Mouse (Mus musculus) limb, embryonic 12.5 days (tissue): ENCODE results near the gene Sept10. TPM values are rescaled to one million over a fixed set of nuclear protein-coding genes. Genes with fewer than 3 reads are reported as not detected.
A peak's percentile ranks its signal among the peaks of the same experiment; 100 is the strongest.

Experiments used
- ATAC-seq: fragments of 200-750 bp; cut with Nextera tagmentation; 2 replicates; pipeline ENCODE4 v1.8.0; 2017; ENCODE audit warnings: low read depth, moderate TSS enrichment; ENCODE audit not compliant: insufficient number of reproducible peaks, insufficient read depth, low FRiP score, low TSS enrichment
- H3K27ac ChIP-seq: fragments of 300-500 bp; sonication (generic); 2 replicates; pipeline ENCODE4 v1.5.1; 2016; ENCODE audit warnings: mild to moderate bottlenecking, moderate library complexity
- H3K27me3 ChIP-seq: fragments of 300-500 bp; sonication (generic); 2 replicates; pipeline ENCODE4 v1.6.1; 2016; ENCODE audit warnings: mild to moderate bottlenecking, moderate library complexity
- H3K36me3 ChIP-seq: fragments of 300-500 bp; sonication (generic); 2 replicates; pipeline ENCODE4 v1.6.1; 2016; ENCODE audit warnings: mild to moderate bottlenecking, moderate library complexity
- H3K4me1 ChIP-seq: fragments of 300-500 bp; sonication (generic); replicated peaks from 2 replicates; pipeline ENCODE4 v1.6.1; 2016
- H3K4me2 ChIP-seq: fragments of 300-500 bp; sonication (generic); 2 replicates; pipeline ENCODE4 v1.6.1; 2016; ENCODE audit warnings: mild to moderate bottlenecking, moderate library complexity
- H3K4me3 ChIP-seq: fragments of 300-500 bp; sonication (generic); replicated peaks from 2 replicates; pipeline ENCODE4 v1.5.1; 2016; ENCODE audit warnings: mild to moderate bottlenecking
- H3K9ac ChIP-seq: fragments of 300-500 bp; sonication (generic); replicated peaks from 2 replicates; pipeline ENCODE4 v1.6.1; 2016; ENCODE audit warnings: mild to moderate bottlenecking, moderate library complexity
- H3K9me3 ChIP-seq: fragments of 300-500 bp; sonication (generic); 2 replicates; pipeline ENCODE4 v1.6.1; 2016; ENCODE audit warnings: mild to moderate bottlenecking, moderate library complexity
- WGBS: fragments of 180-500 bp; shearing (Covaris S2); methylation state at CpG from one replicate; pipeline ENCODE4 v1.1.7; 2016; 5-methylcytosine and 5-hydroxymethylcytosine counted together
- polyA plus RNA-seq: library from polyadenylated mRNA; unstranded; fragments of >200 nt; fragmentation: Nextera tagmentation; extraction: Ambion mirVana; gene quantifications from 2 replicates; pipeline ENCODE4 v1.2.1, GENCODE M21; 2016

Sept10 gene
- 42.3 and 45.0 TPM in 2 replicates for polyA plus RNA-seq

DNA sequence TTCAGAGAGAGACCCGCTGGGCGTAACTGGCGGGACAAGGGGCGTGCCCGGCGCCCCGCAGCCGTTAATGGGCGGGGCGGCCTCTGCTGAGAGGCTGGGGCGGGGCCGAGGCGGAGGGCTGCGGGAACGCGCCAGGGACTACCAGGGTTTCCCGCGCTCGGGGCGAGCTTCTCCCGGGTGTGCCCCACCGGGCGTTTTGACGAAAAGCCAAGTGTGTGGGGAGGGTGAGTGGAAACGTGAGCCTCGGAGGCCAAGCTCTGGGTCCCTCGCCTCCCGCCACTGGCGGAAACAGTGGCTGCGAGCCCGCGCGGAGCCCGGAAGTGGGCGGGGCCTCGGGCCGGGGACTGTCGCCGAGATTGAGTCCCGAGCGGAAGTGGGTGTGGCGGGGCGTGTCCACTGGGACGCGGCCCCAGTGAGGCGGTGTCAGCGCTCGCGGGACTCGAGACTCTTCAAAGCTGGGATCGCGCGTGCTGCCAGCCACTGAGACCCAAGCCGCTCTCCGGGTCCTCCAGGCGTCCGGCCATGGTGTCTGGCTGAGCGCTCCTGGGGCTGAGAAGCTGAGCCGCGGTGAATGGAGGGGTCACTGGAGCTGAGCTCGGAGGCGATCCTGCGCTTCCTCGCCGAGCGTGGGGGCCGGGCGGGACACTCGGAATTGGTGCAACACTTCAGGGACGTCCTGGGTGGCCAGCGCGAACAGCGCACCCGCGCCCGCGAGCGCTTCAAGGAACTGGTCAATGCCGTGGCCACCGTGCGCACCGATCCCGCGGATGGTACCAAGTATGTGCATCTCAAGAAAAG, at the start of gene Sept10, which contains the start of gene Sowahc:
Sept10 (minus strand) TSS at position 375 of the 798 bp plus-strand sequence.
Sowahc (plus strand) TSS at position 481 of the 798 bp plus-strand sequence.
- peak within 1 kb of the TSS; percentile 77 for H3K9ac ChIP-seq
- no peaks in the 10 kb centered on the region for H3K36me3 ChIP-seq
- under 1% methylated on average over 83 of the region's 84 CpGs for WGBS
- peak; percentile 93 for ATAC-seq
- 0 out of 2 replicates have a peak, but pooled peaks cover 7% of the 10 kb centered on the region for H3K27me3 ChIP-seq
- H3K27ac ChIP-seq: peak within 1 kb of the TSS; percentile 97
- H3K4me1 ChIP-seq: peaks cover 23% of the 10 kb centered on the region
- peak within 1 kb of the TSS; percentile 69 for H3K4me3 ChIP-seq
- H3K9me3 ChIP-seq: no peaks in the 10 kb centered on the region
- peak within 1 kb of the TSS; percentile 99 for H3K4me2 ChIP-seq

DNA sequence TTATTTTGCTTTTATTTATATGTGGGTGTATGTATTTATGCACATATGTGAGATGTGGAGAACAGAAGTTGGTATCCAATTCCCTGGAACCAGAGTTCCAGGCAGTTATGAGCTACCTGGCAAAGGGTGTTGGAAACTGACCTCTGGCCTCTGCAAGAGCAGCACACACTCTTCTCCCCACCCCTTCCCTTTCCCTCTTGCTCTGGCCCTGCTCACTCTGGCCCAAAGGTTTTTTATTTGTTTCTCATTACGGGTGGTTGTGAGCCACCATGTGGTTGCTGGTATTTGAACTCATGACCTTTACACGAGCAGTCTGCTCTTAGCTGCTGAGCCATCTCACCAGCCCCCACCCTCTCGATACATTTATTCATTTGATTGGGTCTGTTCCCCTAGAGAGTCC, 47.1 kb upstream of the Sept10 start:
- Histone ChIP-seq H3K27me3 (no peaks in the 10 kb centered on the region; the same call in 1 of the 2 replicates), H3K4me2 (no peak overlapping the region), H3K4me3 (no peak overlapping the region), H3K4me1 (peaks cover 13% of the 10 kb centered on the region), H3K36me3 (no peaks in the 10 kb centered on the region), H3K9me3 (no peaks in the 10 kb centered on the region), H3K9ac (no peak overlapping the region), H3K27ac (no peak overlapping the region)
- 14% methylated on average over 3 of the region's 3 CpGs for WGBS
- ATAC-seq: no peak

DNA sequence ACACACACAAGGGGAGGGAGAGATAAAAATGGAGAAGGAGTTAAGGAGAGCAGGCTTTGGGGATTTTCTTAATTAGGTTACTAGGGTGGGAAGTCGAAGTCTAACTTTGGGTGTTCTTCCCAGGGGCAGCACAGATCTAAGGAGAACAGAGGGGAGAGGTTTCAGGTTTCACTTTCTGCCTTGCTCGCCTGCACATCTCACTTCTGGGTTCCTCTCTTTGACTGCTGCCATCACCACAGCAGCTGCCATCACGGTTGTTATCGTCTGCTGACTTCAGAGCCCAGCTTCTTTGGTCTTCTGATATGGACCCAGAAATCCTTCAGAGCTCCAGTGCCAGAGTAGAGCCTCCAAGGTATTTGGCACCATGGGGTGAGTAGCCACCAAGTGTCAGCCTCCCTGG, 46.5 kb upstream of the Sept10 start:
- Histone ChIP-seq H3K27ac (no peak overlapping the region), H3K9me3 (no peaks in the 10 kb centered on the region), H3K27me3 (no peaks in the 10 kb centered on the region; the same call in 1 of the 2 replicates), H3K9ac (no peak overlapping the region), H3K4me2 (no peak overlapping the region), H3K36me3 (no peaks in the 10 kb centered on the region), H3K4me1 (peaks cover 13% of the 10 kb centered on the region), H3K4me3 (no peak overlapping the region)
- WGBS: 29% methylated on average over 4 of the region's 4 CpGs
- ATAC-seq: no peak

DNA sequence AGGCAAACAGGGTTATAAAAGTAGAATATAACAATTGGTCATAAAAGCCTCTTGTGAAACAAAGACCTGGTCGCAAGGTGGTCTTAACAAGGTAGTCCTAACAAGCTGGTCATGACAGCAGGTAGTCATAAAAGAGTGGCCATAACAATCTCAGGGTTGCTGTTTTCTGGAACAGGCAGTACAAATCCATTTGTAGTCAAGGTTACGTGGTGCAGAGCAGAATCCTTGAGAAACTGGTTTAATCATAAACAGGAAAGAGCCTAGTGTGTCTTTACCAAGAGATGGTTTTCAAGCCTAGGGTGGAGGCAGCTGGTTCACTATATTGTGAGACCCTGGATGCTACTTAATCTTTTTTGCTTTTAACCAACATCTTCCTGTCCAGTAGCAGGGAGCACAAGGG, 45.6 kb upstream of the Sept10 start:
- WGBS: 36% methylated on average over 2 of the region's 2 CpGs
- Histone ChIP-seq H3K27me3 (no peaks in the 10 kb centered on the region; the same call in 1 of the 2 replicates), H3K9ac (no peak overlapping the region), H3K9me3 (no peaks in the 10 kb centered on the region), H3K4me3 (no peak overlapping the region), H3K4me2 (no peak overlapping the region), H3K27ac (no peak overlapping the region), H3K36me3 (no peaks in the 10 kb centered on the region), H3K4me1 (peaks cover 13% of the 10 kb centered on the region)
- ATAC-seq: no peak

DNA sequence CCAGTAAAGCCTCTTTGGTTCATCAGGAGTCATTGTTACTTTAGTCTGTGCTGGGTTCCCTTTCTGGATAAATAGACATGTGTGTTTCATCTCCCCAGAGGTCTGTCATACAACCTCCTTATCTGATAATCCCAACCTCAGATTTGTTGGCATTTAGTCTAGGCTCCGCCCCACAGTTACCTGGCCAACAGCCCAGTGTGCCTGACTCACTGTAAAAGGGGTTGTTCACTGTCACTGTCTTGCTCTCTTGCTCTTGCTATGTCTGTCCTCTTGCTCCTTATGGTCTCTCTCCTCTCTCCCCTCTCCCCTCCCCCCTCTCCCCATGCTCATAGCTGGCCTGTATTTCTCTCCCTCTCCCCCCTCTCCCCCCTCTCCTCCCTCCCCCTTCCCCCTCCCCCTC, 44.5 kb upstream of the Sept10 start:
- no peaks in the 10 kb centered on the region for H3K9me3 ChIP-seq
- no peak for ATAC-seq
- 84% methylated on average over 1 of the region's 1 CpGs for WGBS
- no peak overlapping the region for H3K9ac ChIP-seq
- no peak overlapping the region for H3K4me3 ChIP-seq
- H3K4me2 ChIP-seq: no peak overlapping the region
- H3K27me3 ChIP-seq: no peaks in the 10 kb centered on the region; the same call in 1 of the 2 replicates
- no peaks in the 10 kb centered on the region for H3K36me3 ChIP-seq
- no peak overlapping the region for H3K27ac ChIP-seq
- H3K4me1 ChIP-seq: peaks cover 17% of the 10 kb centered on the region

DNA sequence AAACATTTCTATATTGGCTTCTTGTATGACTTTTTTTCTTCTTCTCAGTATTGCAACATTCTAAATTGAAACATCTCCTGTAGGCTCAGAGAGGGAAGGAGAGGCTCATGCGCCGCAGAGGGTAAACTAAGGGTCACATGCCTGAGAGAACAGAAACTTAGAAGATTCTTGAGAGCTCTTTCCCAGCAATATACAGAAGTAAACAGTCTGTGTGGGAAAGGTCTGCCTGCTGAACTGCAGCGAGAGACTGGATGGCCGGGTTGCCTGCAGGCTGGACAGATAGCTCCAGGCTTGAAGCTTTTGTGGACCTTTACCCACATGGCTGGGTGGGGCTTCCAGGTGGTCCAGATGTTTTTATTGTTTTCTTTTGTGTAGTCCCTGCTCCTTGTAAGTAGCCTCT, 44.0 kb upstream of the Sept10 start:
- Histone ChIP-seq H3K9me3 (no peaks in the 10 kb centered on the region), H3K27me3 (no peaks in the 10 kb centered on the region; the same call in 1 of the 2 replicates), H3K4me2 (no peak overlapping the region), H3K36me3 (no peaks in the 10 kb centered on the region), H3K9ac (no peak overlapping the region), H3K4me3 (no peak overlapping the region), H3K4me1 (peaks cover 17% of the 10 kb centered on the region), H3K27ac (no peak overlapping the region)
- ATAC-seq: no peak
- 51% methylated on average over 4 of the region's 4 CpGs for WGBS

DNA sequence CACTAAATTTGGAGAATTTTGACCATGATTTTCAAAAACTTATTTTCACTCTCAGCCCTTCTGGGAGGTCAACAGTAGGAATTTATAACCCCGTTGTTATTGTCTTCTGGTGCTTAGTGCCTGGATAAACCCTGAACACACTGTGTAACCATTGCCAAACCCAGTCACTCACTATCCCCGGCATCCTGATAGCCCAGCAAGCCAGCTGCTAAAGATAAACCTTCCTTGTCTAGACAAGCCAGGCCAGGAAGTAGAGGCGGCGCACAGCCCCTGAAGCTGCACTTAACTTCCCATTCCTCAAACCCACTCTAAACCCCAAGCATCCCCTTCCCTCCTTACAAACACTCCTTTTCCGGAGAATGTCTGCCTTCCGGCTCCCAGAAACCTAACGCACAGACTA, 43.4 kb upstream of the Sept10 start:
- no peak for ATAC-seq
- Histone ChIP-seq H3K4me3 (no peak overlapping the region), H3K4me1 (peaks cover 17% of the 10 kb centered on the region), H3K9ac (no peak overlapping the region), H3K36me3 (no peaks in the 10 kb centered on the region), H3K27ac (0 out of 2 replicates have a peak overlapping the region, but pooled peaks have one; percentile 17), H3K9me3 (no peaks in the 10 kb centered on the region), H3K4me2 (no peak overlapping the region), H3K27me3 (no peaks in the 10 kb centered on the region; the same call in 1 of the 2 replicates)
- WGBS: 55% methylated on average over 7 of the region's 7 CpGs

DNA sequence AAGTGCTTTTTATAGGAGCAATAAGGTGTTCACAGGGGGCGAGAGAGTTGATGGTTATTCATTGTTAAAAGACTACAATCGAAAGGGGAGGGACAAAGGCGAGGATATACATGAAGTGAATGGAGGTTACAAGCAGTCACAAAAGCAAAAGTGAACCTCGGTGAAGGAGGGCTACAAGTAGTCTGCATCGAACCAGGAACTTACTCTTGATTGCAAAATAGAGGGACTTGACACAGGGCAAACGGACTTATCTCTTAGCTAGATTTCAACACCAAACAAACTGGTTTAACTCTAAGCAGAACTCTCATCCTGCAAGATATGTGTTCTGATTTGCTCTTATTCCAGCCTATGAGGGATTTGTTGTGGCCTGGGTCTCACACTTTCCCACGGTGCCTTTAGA, 41.3 kb upstream of the Sept10 start:
- H3K9me3 ChIP-seq: no peaks in the 10 kb centered on the region
- WGBS: 74% methylated on average over 7 of the region's 7 CpGs
- no peaks in the 10 kb centered on the region for H3K36me3 ChIP-seq
- ATAC-seq: no peak
- peaks cover 23% of the 10 kb centered on the region for H3K4me1 ChIP-seq
- H3K9ac ChIP-seq: no peak overlapping the region
- no peak overlapping the region for H3K27ac ChIP-seq
- H3K27me3 ChIP-seq: no peaks in the 10 kb centered on the region; the same call in 1 of the 2 replicates
- no peak overlapping the region for H3K4me3 ChIP-seq
- H3K4me2 ChIP-seq: no peak overlapping the region

DNA sequence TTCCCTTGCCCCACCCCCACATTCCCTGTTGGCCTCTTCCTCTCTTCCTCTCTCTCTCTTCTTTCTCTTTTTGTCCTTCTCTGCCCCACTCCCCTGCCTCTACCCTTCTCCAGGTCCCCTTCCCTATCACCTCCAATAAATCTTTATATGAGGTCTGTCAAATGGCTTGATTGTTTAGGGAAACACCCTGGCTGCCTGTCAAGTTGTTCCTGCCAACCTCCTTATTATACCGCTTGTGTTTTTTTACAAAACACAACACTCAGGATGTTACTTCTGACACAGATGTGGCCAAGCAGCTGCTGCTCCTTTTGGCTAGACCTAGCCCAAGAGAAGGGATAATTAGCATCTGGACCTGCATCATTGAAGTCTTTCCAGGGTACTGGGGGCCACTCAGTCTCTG, 40.4 kb upstream of the Sept10 start:
- Histone ChIP-seq H3K27ac (no peak overlapping the region), H3K9ac (no peak overlapping the region), H3K36me3 (no peaks in the 10 kb centered on the region), H3K27me3 (no peaks in the 10 kb centered on the region; the same call in 1 of the 2 replicates), H3K4me1 (peaks cover 17% of the 10 kb centered on the region), H3K4me3 (no peak overlapping the region), H3K9me3 (no peaks in the 10 kb centered on the region), H3K4me2 (no peak overlapping the region)
- ATAC-seq: no peak
- 65% methylated on average over 1 of the region's 1 CpGs for WGBS

DNA sequence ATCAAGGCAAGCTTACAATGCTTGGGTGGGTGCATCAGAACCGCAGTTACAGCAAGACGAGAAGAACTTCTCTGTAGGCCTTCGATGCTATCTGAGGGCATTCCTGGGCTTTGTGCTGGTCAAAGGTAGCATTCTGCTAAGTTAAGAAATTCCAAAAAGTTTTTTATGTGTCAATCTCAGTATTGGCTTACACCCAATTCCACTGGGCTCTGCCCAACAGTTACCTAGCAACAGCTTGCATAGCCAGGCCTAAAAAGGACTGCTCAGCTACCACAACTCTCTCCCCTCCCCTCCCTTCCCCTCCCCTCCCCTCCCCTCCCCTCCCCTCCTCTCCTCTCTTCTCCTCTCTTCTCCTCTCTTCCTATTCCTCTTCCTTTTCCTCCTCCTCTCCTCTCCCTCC, 40.0 kb upstream of the Sept10 start:
- Histone ChIP-seq H3K9ac (no peak overlapping the region), H3K4me3 (no peak overlapping the region), H3K36me3 (no peaks in the 10 kb centered on the region), H3K4me1 (peaks cover 17% of the 10 kb centered on the region), H3K4me2 (no peak overlapping the region), H3K27me3 (no peaks in the 10 kb centered on the region; the same call in 1 of the 2 replicates), H3K27ac (no peak overlapping the region), H3K9me3 (no peaks in the 10 kb centered on the region)
- ATAC-seq: no peak
- WGBS: 88% methylated on average over 3 of the region's 3 CpGs

DNA sequence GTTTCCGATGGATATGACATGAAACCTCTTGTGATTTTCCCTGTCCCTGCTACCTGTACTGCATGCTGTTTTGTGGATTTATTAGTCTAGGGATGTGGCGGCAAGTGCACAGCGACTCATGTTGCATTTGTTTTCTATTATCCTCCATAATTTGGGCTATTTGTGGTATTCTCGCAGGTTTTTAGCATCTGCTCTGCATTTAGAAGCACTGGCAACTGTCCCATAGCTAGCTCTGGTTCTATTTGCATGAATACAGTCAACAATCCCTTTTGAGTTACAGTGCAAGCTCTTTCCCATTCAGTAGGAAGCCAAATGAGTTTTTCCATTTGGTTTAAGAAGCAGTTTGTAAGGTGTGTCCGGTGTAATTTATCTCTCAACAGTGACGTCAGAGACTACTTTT, 37.9 kb upstream of the Sept10 start:
- no peak overlapping the region for H3K9ac ChIP-seq
- WGBS: 48% methylated on average over 6 of the region's 6 CpGs
- H3K4me2 ChIP-seq: no peak overlapping the region
- no peak overlapping the region for H3K4me3 ChIP-seq
- no peaks in the 10 kb centered on the region for H3K36me3 ChIP-seq
- peaks cover 10% of the 10 kb centered on the region for H3K4me1 ChIP-seq
- H3K27me3 ChIP-seq: no peaks in the 10 kb centered on the region; the same call in 1 of the 2 replicates
- no peaks in the 10 kb centered on the region for H3K9me3 ChIP-seq
- no peak overlapping the region for H3K27ac ChIP-seq
- ATAC-seq: no peak
